Mouse (Mus musculus): ENCODE results near the gene Aldh8a1. TPM values are rescaled to one million over a fixed set of nuclear protein-coding genes. Genes with fewer than 3 reads are reported as not detected.

Aldh8a1 gene
- total and polyA plus RNA-seq, 2 experiments from 2014 or later, result not detected

DNA sequence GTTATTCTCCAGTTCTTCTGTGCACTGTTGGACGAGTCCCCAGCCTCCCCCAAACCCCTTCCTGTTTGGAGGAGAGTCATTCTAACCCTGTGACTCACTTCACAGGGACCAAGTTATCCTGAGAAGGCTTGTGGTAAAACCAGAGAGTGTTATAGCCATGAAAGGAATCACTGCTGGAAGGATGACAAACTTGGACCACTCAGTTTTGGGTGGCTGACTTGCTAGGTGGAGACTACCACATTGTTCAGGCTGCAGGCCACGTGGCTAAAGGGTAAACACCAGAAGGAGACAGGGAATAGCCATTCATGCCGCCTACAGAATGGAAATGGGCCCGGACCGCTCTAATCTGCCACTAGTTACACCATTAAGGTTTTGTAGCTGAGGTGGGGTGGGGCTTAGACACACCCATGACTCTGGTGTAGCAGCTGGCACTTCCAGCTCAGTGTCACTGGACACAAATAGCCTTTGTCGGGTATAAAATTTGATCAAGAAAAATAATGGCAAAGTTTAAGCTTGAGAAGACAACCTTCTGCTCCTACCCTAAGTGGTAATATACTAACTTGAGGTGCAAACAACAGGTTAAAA, 34.6 kb downstream of the Aldh8a1 start:
- ATAC-seq, result no peak
- Histone ChIP-seq H3K36me3 (ENCODE audit: insufficient read depth, low read length) (no peaks in the 10 kb centered on the region), H3K27me3 (ENCODE audit: insufficient read depth, low read length) (no peaks in the 10 kb centered on the region), H3K9ac (replicated peaks; ENCODE audit: low read length) (no peak overlapping the region), H3K4me1 (ENCODE audit: insufficient read depth, low read length) (no peaks in the 10 kb centered on the region), H3K27ac (no peak overlapping the region), H3K9me3 (ENCODE audit: low read length) (no peaks in the 10 kb centered on the region), H3K4me3 (ENCODE audit: low read length) (no peak overlapping the region), H3K4me2 (ENCODE audit: low read depth, low read length) (no peak overlapping the region)
- no peak for DNase-seq (ENCODE audit: low spot score)
- WGBS, result 73% methylated on average over 6 of the region's 6 CpGs
- no peak for TF ChIP-seq CTCF (IDR thresholded peaks at IDR 0.05; ENCODE audit: low read depth)

DNA sequence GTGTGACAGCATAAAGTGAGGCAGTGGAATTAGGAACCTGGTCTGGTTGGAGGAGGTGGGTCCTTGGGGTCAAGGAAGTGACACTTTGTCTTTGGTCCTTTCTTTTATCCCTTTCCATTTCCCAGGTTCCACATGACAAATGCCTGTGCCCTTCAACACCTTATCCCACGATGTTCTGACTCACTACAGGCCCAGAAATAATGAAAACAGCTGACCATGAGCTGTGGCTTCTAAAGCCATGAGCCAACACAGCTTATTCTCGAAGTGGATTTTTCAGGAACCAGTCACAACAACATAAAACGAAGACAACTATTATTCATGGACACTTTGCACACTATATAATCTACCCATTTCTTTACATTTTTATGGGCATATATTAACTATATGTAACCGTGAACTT, 37.9 kb downstream of the Aldh8a1 start:
- no peak for TF ChIP-seq CTCF (IDR thresholded peaks at IDR 0.05; ENCODE audit: low read depth)
- Histone ChIP-seq H3K4me1 (ENCODE audit: insufficient read depth, low read length) (no peaks in the 10 kb centered on the region), H3K9me3 (ENCODE audit: low read length) (no peaks in the 10 kb centered on the region), H3K9ac (replicated peaks; ENCODE audit: low read length) (no peak overlapping the region), H3K27ac (no peak overlapping the region), H3K36me3 (ENCODE audit: insufficient read depth, low read length) (no peaks in the 10 kb centered on the region), H3K27me3 (ENCODE audit: insufficient read depth, low read length) (no peaks in the 10 kb centered on the region), H3K4me2 (ENCODE audit: low read depth, low read length) (no peak overlapping the region), H3K4me3 (ENCODE audit: low read length) (no peak overlapping the region)
- 85% methylated on average over 4 of the region's 4 CpGs for WGBS
- no peak for ATAC-seq
- no peak for DNase-seq (ENCODE audit: low spot score)

DNA sequence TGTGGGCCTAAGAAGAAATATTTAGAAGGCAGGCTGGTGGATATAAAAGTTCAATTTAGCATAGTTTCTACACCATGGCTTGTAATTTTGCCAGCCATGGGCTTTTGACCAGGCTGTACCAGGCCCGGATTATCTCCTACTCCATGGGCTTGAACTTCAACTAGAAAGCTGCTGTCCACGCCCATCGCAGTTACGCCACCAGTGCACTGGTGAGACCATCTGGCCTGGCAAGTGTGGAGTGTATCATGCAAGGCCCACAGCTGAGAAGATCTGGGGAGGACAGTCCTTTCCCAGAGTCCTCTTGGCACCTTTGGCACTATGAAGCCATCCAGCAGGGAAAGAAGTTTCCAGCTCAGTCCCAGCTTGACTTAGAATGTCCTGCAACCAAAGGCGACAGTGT, 39.1 kb downstream of the Aldh8a1 start:
- 85% methylated on average over 5 of the region's 5 CpGs for WGBS
- no peak overlapping the region for H3K4me2 ChIP-seq (ENCODE audit: low read depth, low read length)
- no peak overlapping the region for H3K27ac ChIP-seq
- no peaks in the 10 kb centered on the region for H3K4me1 ChIP-seq (ENCODE audit: insufficient read depth, low read length)
- no peak for TF ChIP-seq CTCF (IDR thresholded peaks at IDR 0.05; ENCODE audit: low read depth)
- ATAC-seq (no peak), DNase-seq (ENCODE audit: low spot score) (no peak)
- no peak overlapping the region for H3K4me3 ChIP-seq (ENCODE audit: low read length)
- H3K36me3 ChIP-seq (ENCODE audit: insufficient read depth, low read length), result no peaks in the 10 kb centered on the region
- H3K9ac ChIP-seq (replicated peaks; ENCODE audit: low read length), result no peak overlapping the region
- no peaks in the 10 kb centered on the region for H3K9me3 ChIP-seq (ENCODE audit: low read length)
- no peaks in the 10 kb centered on the region for H3K27me3 ChIP-seq (ENCODE audit: insufficient read depth, low read length)

DNA sequence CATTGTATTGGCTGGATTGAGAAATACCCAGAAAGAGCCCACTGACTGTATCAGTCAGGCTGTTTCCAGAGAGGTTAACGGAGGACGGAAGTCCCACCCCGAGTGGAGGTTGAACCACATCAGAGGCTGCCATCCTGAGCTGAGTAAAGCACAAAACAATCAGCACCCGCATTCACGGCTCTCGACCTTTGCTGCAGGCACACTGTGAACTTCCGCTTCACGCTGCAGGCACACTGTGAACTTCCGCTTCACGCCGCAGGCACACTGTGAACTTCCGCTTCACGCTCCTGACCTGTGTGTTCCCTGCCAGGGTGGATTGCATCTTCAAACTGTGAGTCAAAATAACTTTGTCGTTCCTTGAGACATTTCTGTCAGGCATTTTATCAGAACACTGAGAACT, 42.1 kb downstream of the Aldh8a1 start:
- H3K9me3 ChIP-seq (ENCODE audit: low read length), result no peaks in the 10 kb centered on the region
- 81% methylated on average over 14 of the region's 14 CpGs for whole genome bisulfite sequencing
- no peak for ATAC-seq

DNA sequence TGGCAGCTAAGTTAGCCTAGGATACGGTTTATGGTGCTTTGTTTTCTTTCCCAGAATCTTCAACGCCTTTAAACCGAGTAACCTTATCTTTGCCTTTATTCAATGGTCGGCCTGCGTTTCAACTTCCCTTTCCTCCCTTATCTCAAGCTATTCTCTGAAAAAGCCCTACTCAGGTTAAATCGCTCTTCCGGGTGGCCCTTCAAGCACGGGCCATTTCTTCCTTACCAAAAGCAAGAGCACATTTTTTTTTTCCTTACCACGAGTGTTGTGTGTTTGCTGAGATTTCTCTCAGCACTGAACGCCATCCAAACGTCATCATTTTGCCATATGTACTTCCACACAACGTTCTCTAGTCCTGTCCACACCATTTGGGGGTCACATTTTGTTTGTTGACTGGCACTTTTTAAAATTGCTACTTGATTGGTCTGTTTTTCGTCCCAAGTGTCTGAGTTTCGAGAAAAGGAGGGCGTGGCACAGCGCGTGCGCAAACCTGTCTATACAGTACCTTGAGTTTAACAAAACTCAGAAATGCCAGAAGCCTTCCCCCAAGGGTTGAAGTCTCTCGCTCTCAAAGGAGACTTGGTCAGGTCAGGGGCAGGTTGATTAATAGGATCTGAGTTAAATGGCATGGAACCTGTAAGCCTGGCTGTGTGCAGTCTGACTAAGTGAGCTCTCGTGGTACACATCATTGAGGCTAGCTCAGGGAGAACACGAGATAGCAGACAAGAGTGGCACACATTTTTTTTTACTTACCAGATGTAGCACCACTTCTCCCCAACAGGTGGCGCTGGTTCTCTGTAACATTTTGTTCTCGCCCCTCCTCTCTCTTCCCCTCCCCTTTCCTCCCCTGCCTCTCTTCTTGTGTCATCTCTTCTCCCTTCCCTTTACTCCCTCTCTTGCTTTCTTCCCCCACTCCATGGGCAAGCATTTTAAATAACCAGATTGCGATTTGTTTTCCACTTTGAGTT, 43.6 kb downstream of the Aldh8a1 start:
- H3K4me3 ChIP-seq (ENCODE audit: low read length), result no peak overlapping the region
- peak; percentile 75 for TF ChIP-seq CTCF (IDR thresholded peaks at IDR 0.05; ENCODE audit: low read depth)
- H3K36me3 ChIP-seq (ENCODE audit: insufficient read depth, low read length), result no peaks in the 10 kb centered on the region
- DNase-seq (ENCODE audit: low spot score), result peak; percentile 55
- H3K4me2 ChIP-seq (ENCODE audit: low read depth, low read length), result no peak overlapping the region
- H3K4me1 ChIP-seq (ENCODE audit: insufficient read depth, low read length), result no peaks in the 10 kb centered on the region
- H3K27me3 ChIP-seq (ENCODE audit: insufficient read depth, low read length), result no peaks in the 10 kb centered on the region
- WGBS, result 80% methylated on average over 24 of the region's 24 CpGs
- H3K9me3 ChIP-seq (ENCODE audit: low read length), result no peaks in the 10 kb centered on the region
- no peak for ATAC-seq
- H3K9ac ChIP-seq (replicated peaks; ENCODE audit: low read length), result no peak overlapping the region
- no peak overlapping the region for H3K27ac ChIP-seq

More for the DNA sequence above, 42.1 kb downstream of the Aldh8a1 start:
- H3K9ac ChIP-seq (replicated peaks; ENCODE audit: low read length), result no peak overlapping the region
- H3K36me3 ChIP-seq (ENCODE audit: insufficient read depth, low read length), result no peaks in the 10 kb centered on the region
- H3K4me2 ChIP-seq (ENCODE audit: low read depth, low read length), result no peak overlapping the region
- no peak overlapping the region for H3K4me3 ChIP-seq (ENCODE audit: low read length)
- no peaks in the 10 kb centered on the region for H3K4me1 ChIP-seq (ENCODE audit: insufficient read depth, low read length)
- H3K27ac ChIP-seq, result no peak overlapping the region
- TF ChIP-seq CTCF (IDR thresholded peaks at IDR 0.05; ENCODE audit: low read depth), result no peak
- H3K27me3 ChIP-seq (ENCODE audit: insufficient read depth, low read length), result no peaks in the 10 kb centered on the region
- DNase-seq (ENCODE audit: low spot score), result no peak

DNA sequence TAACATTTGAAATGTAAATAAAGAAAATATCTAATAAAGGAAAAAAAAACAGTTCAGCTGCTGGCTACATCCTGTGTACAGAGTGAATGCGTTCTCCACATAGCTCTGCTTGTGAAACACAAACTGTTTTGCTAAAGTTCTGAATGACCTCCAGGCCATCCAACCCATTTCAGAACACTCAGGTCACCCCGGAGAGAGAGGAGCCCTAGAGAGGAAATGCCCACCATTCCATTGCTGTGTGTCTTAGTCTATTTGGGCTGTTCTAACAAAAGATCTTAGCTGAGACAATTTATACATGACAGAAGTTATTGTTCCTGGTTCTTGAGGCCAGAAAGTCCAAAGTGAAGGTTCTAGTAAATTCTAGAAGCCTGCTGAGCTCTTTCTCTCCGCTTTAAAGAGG, 49.4 kb downstream of the Aldh8a1 start:
- Histone ChIP-seq H3K4me2 (ENCODE audit: low read depth, low read length) (no peak overlapping the region), H3K4me1 (ENCODE audit: insufficient read depth, low read length) (no peaks in the 10 kb centered on the region), H3K27ac (no peak overlapping the region), H3K36me3 (ENCODE audit: insufficient read depth, low read length) (no peaks in the 10 kb centered on the region), H3K9ac (replicated peaks; ENCODE audit: low read length) (no peak overlapping the region), H3K27me3 (ENCODE audit: insufficient read depth, low read length) (no peaks in the 10 kb centered on the region), H3K9me3 (ENCODE audit: low read length) (no peaks in the 10 kb centered on the region), H3K4me3 (ENCODE audit: low read length) (no peak overlapping the region)
- no peak for ATAC-seq
- DNase-seq (ENCODE audit: low spot score), result no peak
- 68% methylated on average over 3 of the region's 3 CpGs for WGBS
- no peak for TF ChIP-seq CTCF (IDR thresholded peaks at IDR 0.05; ENCODE audit: low read depth)

DNA sequence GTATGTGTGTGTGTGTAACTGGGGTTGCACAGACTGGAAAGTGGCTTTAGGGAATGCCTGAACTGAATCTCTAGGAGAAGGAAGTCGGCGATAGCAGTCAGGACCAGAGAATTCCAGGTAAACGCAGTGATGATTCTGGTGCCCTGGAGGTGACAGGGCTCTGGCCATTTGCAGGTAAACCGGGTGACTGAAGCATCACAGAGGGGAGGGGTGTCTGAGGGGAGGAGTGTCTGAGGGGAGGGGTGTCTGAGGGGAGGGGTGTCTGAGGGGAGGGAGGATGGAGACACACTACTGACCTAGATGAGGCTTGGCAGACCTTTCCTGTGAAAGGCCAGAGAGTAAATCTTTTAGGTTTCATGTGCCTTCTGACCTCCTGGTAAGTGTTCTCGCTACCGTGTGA, 50.9 kb downstream of the Aldh8a1 start:
- Histone ChIP-seq H3K4me3 (ENCODE audit: low read length) (no peak overlapping the region), H3K9ac (replicated peaks; ENCODE audit: low read length) (no peak overlapping the region), H3K4me1 (ENCODE audit: insufficient read depth, low read length) (no peaks in the 10 kb centered on the region), H3K4me2 (ENCODE audit: low read depth, low read length) (no peak overlapping the region), H3K36me3 (ENCODE audit: insufficient read depth, low read length) (no peaks in the 10 kb centered on the region), H3K27ac (no peak overlapping the region), H3K27me3 (ENCODE audit: insufficient read depth, low read length) (no peaks in the 10 kb centered on the region), H3K9me3 (ENCODE audit: low read length) (no peaks in the 10 kb centered on the region)
- DNase-seq (ENCODE audit: low spot score) (no peak), ATAC-seq (no peak)
- 78% methylated on average over 6 of the region's 6 CpGs for WGBS
- no peak for TF ChIP-seq CTCF (IDR thresholded peaks at IDR 0.05; ENCODE audit: low read depth)
